Mouse (Mus musculus) ES-E14 (cell line): ENCODE data around the gene Pop5. TPM values are rescaled to one million over a fixed set of nuclear protein-coding genes. Genes with fewer than 3 reads are reported as not detected.

Source experiments
- DNase-seq: peaks from one replicate; pipeline ENCODE4 v3.0.0-alpha.2; 2013; ENCODE audit warnings: low read depth, low spot score
- H3K27ac ChIP-seq: 2 replicates; pipeline ENCODE4 v1.5.1; 2012; ENCODE audit warnings: low read depth, mild to moderate bottlenecking, low read length, moderate library complexity, mixed read lengths; ENCODE audit not compliant: poor library complexity, insufficient read depth, severe bottlenecking
- H3K36me3 ChIP-seq: 2 replicates; pipeline ENCODE4 v1.6.1; 2012; ENCODE audit warnings: mild to moderate bottlenecking, low read length, moderate library complexity, mixed read lengths; ENCODE audit not compliant: control insufficient read depth, poor library complexity, insufficient read depth, severe bottlenecking
- H3K4me1 ChIP-seq, 2 experiments: fragments of 150-350 bp in 1 of 2; sonication (generic) in 1 of 2; 2 replicates each; pipeline ENCODE4 v1.6.1; 2012; ENCODE audit warnings: low read length in 2 of 2, mild to moderate bottlenecking in 1 of 2, mixed read lengths in 1 of 2; ENCODE audit not compliant: control insufficient read depth in 2 of 2, insufficient read depth in 2 of 2, poor library complexity in 1 of 2
- H3K4me3 ChIP-seq, 2 experiments: fragments of 150-350 bp in 1 of 2; sonication (generic) in 1 of 2; 2 replicates each; pipeline ENCODE4 v1.5.1; 2012; ENCODE audit warnings: low read length in 2 of 2, low read depth in 1 of 2, mild to moderate bottlenecking in 1 of 2, mixed read lengths in 1 of 2; ENCODE audit not compliant: insufficient read depth in 1 of 2, poor library complexity in 1 of 2, severe bottlenecking in 1 of 2
- H3K9ac ChIP-seq: 2 replicates; pipeline ENCODE4 v1.6.1; 2012; ENCODE audit warnings: low read depth, mild to moderate bottlenecking, low read length, mixed read lengths; ENCODE audit not compliant: poor library complexity, insufficient read depth, severe bottlenecking
- H3K9me3 ChIP-seq: fragments of 150-350 bp; sonication (generic); 2 replicates; pipeline ENCODE4 v1.6.1; 2012; ENCODE audit warnings: low read depth, mild to moderate bottlenecking, low read length; ENCODE audit not compliant: control insufficient read depth, insufficient read depth
- CHD2 ChIP-seq: IDR thresholded peaks from 2 replicates; pipeline ENCODE4 v1.6.1; 2014; ENCODE audit warnings: mild to moderate bottlenecking, low read depth, low read length, inconsistent platforms
- HCFC1 ChIP-seq: IDR thresholded peaks from 2 replicates; pipeline ENCODE4 v1.6.1; 2012; ENCODE audit warnings: low read length, inconsistent platforms, borderline replicate concordance; ENCODE audit not compliant: insufficient read depth
- MAFK ChIP-seq: IDR thresholded peaks from 2 replicates; pipeline ENCODE4 v1.6.1; 2014; ENCODE audit warnings: mild to moderate bottlenecking, low read depth, low read length, inconsistent platforms; ENCODE audit not compliant: insufficient read depth
- ZC3H11A ChIP-seq: IDR thresholded peaks from 2 replicates; pipeline ENCODE4 v1.6.1; 2012; ENCODE audit warnings: low read depth, mild to moderate bottlenecking, inconsistent platforms, low read length, borderline replicate concordance
- ZNF384 ChIP-seq: IDR thresholded peaks from 2 replicates; pipeline ENCODE4 v1.6.1; 2012; ENCODE audit warnings: low read depth, low read length, inconsistent platforms
- in situ Hi-C, 2 experiments: fragments of 600-800 bp; cut with MboI; formaldehyde crosslinking; loops; one replicate each; pipeline ENCODE4 v1.15.1; 2025; ENCODE audit warnings: low sequenced_read_pairs in 2 of 2, inconsistent platforms in 1 of 2; ENCODE audit not compliant: unreplicated experiment in 2 of 2
- total RNA-seq: library from RNA; depleted of rRNA; stranded (reverse); fragments of 300-350 nt; gene quantifications from 2 replicates; pipeline ENCODE4 v1.2.3, GENCODE M21; 2012

The Pop5 gene
- total RNA-seq, 1 experiment, result 155 TPM

DNA sequence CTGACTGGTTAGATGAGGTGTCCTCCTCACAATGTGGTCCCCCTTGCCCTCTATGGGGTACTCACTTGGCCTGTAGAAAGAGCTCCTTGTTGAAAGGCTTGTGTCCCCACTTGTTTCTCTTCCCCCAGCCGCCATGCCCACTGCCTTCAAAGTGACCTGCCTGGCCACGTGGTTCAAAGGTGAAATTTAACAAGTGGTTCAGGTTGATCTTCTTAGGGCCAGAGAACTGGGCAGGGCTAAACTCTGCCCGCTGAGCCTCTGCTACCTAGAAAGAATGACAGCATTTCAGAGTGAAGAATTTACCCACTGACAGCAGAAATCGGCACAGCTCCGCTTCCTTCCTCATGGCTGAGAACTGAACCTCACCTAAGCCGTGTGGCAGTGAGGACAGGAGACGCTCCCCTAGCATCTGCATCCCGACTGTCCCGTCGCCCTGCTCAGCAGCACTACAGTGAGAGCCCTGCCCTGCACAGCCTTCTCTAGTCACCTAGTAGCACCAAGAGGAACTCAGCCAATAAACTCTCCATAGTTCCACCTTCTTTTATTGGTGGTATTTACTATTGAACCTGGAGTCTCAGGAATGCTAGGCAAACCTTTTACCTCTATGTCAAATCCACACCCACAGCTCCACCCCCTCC lies 21.4 kb downstream of the Pop5 start:
- H3K9ac ChIP-seq, result no peak overlapping the region
- DNase-seq, result no peak
- no peak overlapping the region for H3K27ac ChIP-seq
- H3K36me3 ChIP-seq, result peaks cover 47% of the 10 kb centered on the region
- H3K4me3 ChIP-seq, result no peak overlapping the region
- in situ Hi-C loops, result no loop called here
- no peaks in the 10 kb centered on the region for H3K9me3 ChIP-seq
- peaks cover 0 to 3% of the 10 kb centered on the region in 2 experiments; a peak in 1 of 4 replicates for H3K4me1 ChIP-seq
- TF ChIP-seq HCFC1 (no peak), CHD2 (no peak), ZNF384 (no peak), MAFK (no peak), ZC3H11A (no peak)

- Histone ChIP-seq H3K27ac (no peak overlapping the region), H3K9ac (no peak overlapping the region), H3K4me3 (no peak overlapping the region), H3K4me1 (peaks cover 0 to 7% of the 10 kb centered on the region in 2 experiments; a peak in 2 of 4 replicates), H3K36me3 (peaks cover 51% of the 10 kb centered on the region), H3K9me3 (no peaks in the 10 kb centered on the region)
- in situ Hi-C loops, result no loop called here
- DNase-seq, result no peak
- no peak for TF ChIP-seq ZC3H11A
- TF ChIP-seq ZNF384, result no peak
- no peak for TF ChIP-seq CHD2
- no peak for TF ChIP-seq MAFK
- no peak for TF ChIP-seq HCFC1
These were observed 24.7 kb downstream of the Pop5 start for GRCm38 (mm10) chr5:115260356-115260755.

- peaks cover 49% of the 10 kb centered on the region for H3K36me3 ChIP-seq
These were observed 25.5 kb downstream of the Pop5 start for GRCm38 (mm10) chr5:115261141-115261540.

DNA sequence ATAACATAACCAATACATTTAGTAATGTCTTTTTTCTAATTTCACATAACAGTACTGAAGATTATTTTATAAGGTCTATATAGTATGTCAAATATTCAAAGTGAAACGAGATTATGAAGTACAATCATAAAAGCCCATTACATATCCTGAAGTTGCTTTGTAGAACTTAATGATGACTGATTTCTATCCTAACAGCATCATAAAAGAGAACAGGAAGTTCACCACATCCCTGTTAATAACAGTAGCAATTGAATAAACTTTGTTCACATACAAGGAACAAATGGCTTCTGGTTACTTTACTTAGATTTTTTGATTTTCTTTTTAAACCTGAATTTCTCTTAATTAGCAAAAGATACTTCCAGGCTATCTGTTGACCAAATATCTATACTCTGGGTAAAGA lies 26.2 kb downstream of the Pop5 start:
- Histone ChIP-seq H3K36me3 (peaks cover 45% of the 10 kb centered on the region), H3K9me3 (no peaks in the 10 kb centered on the region)
- in situ Hi-C loops, result no loop called here

More at GRCm38 (mm10) chr5:115261141-115261540, 25.5 kb downstream of the Pop5 start:
- no peak for DNase-seq
- Histone ChIP-seq H3K27ac (no peak overlapping the region), H3K4me1 (peaks cover 0 to 7% of the 10 kb centered on the region in 2 experiments; a peak in 2 of 4 replicates), H3K9me3 (no peaks in the 10 kb centered on the region), H3K4me3 (no peak overlapping the region), H3K9ac (no peak overlapping the region)
- TF ChIP-seq ZC3H11A (no peak), ZNF384 (no peak), CHD2 (no peak), HCFC1 (no peak), MAFK (no peak)
- in situ Hi-C loops, result no loop called here

More for the DNA sequence above, 26.2 kb downstream of the Pop5 start:
- H3K27ac ChIP-seq, result no peak overlapping the region
- H3K4me1 ChIP-seq, result peaks cover 0 to 9% of the 10 kb centered on the region in 2 experiments; a peak in 2 of 4 replicates
- no peak overlapping the region for H3K9ac ChIP-seq
- TF ChIP-seq ZNF384 (no peak), HCFC1 (no peak), CHD2 (no peak)
- H3K4me3 ChIP-seq, result no peak overlapping the region
- DNase-seq, result no peak
